Mouse (Mus musculus): ENCODE data around the gene Cdon. TPM values are rescaled to one million over a fixed set of nuclear protein-coding genes. Genes with fewer than 3 reads are reported as not detected.

Cdon gene
- 1 to 10 TPM; 2.7 to 2.9 TPM for total RNA-seq (2023)

GRCm38 (mm10) chr9:35420805-35421719 is at the start of gene Cdon:
TSS of gene Cdon (plus strand) at chr9:35421128.

GRCm38 (mm10) chr9:35518169-35518568 is 97.2 kb downstream of the Cdon start, which contains the start of gene Gm1113:
TSS of gene Gm1113 (minus strand) at chr9:35518269.

Other genes starting within 250 kb of the Cdon start
- 10 to 100 TPM; 27.9 to 32.4 TPM for gene Dcps, start 245.1 kb upstream of the Cdon start, total RNA-seq (2023)
- gene Srpr, start 221.0 kb upstream of the Cdon start, total RNA-seq (2023) = 10 to 100 TPM; 82.8 to 88.7 TPM
- 10 to 100 TPM; 22.4 to 25.3 TPM for gene Tirap, start 220.8 kb upstream of the Cdon start, total RNA-seq (2023)
- gene Foxred1, start 210.1 kb upstream of the Cdon start, total RNA-seq (2023) = 10 to 100 TPM; 26.9 to 31.7 TPM
- 10 to 100 TPM; 26.8 to 27.8 TPM for gene Fam118b, start 153.3 kb upstream of the Cdon start, total RNA-seq (2023)
- 10 to 100 TPM; 21.3 to 21.8 TPM for gene Rpusd4, start 153.3 kb upstream of the Cdon start, total RNA-seq (2023)
- not detected for gene Gm1113, start 97.1 kb downstream of the Cdon start, total RNA-seq (2023)
- gene Ddx25, start 137.4 kb downstream of the Cdon start, total RNA-seq (2023) = not detected
- 1 to 10 TPM; 8.0 to 9.8 TPM for gene Pus3, start 137.5 kb downstream of the Cdon start, total RNA-seq (2023)
- not detected for gene Pate2, start 149.2 kb downstream of the Cdon start, total RNA-seq (2023)
- 1 to 10 TPM; 4.4 to 5.8 TPM for gene Hyls1, start 149.3 kb downstream of the Cdon start, total RNA-seq (2023)
- gene Pate4, start 190.8 kb downstream of the Cdon start, total RNA-seq (2023) = not detected
- gene Pate3, start 227.1 kb downstream of the Cdon start, total RNA-seq (2023) = not detected

Data from monocyte, adult 59 days (primary cell).